Mouse (Mus musculus): ENCODE results near the gene Hhatl. TPM values are rescaled to one million over a fixed set of nuclear protein-coding genes. Genes with fewer than 3 reads are reported as not detected.

Gene Hhatl
- total RNA-seq (2012; rRNA removed): 0.09 TPM in 1 of 2 replicates, not detected in the other

DNA sequence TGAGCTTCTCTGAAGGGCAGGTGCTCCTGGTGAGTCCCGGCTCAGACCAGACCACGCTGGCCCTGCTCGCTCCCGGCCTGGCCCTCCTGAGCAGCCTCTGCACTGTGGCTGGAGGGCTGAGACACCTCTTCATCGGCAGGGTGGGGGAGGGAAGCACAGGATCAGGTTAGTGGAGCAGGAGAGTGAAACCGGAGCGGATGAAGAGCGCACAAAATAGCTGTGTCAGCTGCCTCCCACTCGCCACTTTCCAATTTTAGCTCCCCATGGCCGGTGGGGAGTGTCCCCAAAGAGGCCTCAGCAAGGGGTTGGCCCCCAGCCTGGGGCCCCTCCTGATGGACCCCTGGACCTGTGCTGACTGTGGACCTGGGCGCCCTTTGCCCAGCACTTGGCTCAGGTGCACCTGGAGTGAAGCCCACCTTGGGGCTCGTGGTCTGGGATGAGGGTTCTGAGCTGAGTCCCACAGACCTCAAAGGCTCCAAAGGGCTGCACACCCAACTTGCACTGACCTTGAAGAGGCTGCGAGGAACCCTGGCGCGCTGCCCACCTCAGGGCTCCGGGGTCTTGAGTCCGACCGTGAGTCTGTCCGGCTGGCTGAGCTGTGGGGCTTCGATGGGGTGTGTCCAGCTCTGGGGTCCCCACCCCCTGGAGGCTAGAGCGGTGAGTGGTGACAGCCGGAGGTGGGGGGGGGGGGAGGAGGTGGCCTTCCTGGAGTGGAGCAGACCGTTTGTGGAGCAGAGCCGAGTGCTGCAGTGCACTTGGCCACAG is at the start of gene Hhatl:
Gene Hhatl (minus strand): TSS at position 751 of the 765 bp plus-strand sequence.
- TF ChIP-seq ZC3H11A (IDR thresholded peaks at IDR 0.05; ENCODE audit: borderline replicate concordance, low read depth, low read length) (no peak), CHD2 (IDR thresholded peaks at IDR 0.05; ENCODE audit: low read depth, low read length) (no peak), MAFK (IDR thresholded peaks at IDR 0.05; ENCODE audit: insufficient read depth, low read depth, low read length) (no peak), HCFC1 (IDR thresholded peaks at IDR 0.05; ENCODE audit: borderline replicate concordance, insufficient read depth, low read length) (no peak), ZNF384 (IDR thresholded peaks at IDR 0.05; ENCODE audit: low read depth, low read length) (no peak)
- no peak within 1 kb of the TSS for H3K4me3 ChIP-seq (ENCODE audit: insufficient read depth in 1 of 2, low read depth in 1 of 2, low read length in 2 of 2, poor library complexity in 1 of 2, severe bottlenecking in 1 of 2)
- H3K9ac ChIP-seq (ENCODE audit: insufficient read depth, low read depth, low read length, poor library complexity, severe bottlenecking): no peak within 1 kb of the TSS
- no peak within 1 kb of the TSS for H3K27ac ChIP-seq (ENCODE audit: insufficient read depth, low read depth, low read length, poor library complexity, severe bottlenecking)
- no peaks in the 10 kb centered on the region for H3K9me3 ChIP-seq (ENCODE audit: control insufficient read depth, insufficient read depth, low read depth, low read length)
- DNase-seq (ENCODE audit: low read depth, low spot score): no peak
- no peaks in the 10 kb centered on the region for H3K4me1 ChIP-seq (ENCODE audit: control insufficient read depth in 2 of 2, insufficient read depth in 2 of 2, low read length in 2 of 2, poor library complexity in 1 of 2)
- in situ Hi-C loops (cut with MboI; ENCODE audit: low sequenced_read_pairs in 2 of 2, unreplicated experiment in 2 of 2): no loop called here
- H3K36me3 ChIP-seq (ENCODE audit: control insufficient read depth, insufficient read depth, low read length, poor library complexity, severe bottlenecking): no peaks in the 10 kb centered on the region

- Histone ChIP-seq H3K9me3 (ENCODE audit: control insufficient read depth, insufficient read depth, low read depth, low read length) (no peaks in the 10 kb centered on the region), H3K4me1 (ENCODE audit: control insufficient read depth in 2 of 2, insufficient read depth in 2 of 2, low read length in 2 of 2, poor library complexity in 1 of 2) (peaks cover 0 to 4% of the 10 kb centered on the region in 2 experiments; a peak in 1 of 4 replicates), H3K36me3 (ENCODE audit: control insufficient read depth, insufficient read depth, low read length, poor library complexity, severe bottlenecking) (no peaks in the 10 kb centered on the region), H3K27ac (ENCODE audit: insufficient read depth, low read depth, low read length, poor library complexity, severe bottlenecking) (no peak overlapping the region), H3K4me3 (ENCODE audit: insufficient read depth in 1 of 2, low read depth in 1 of 2, low read length in 2 of 2, poor library complexity in 1 of 2, severe bottlenecking in 1 of 2) (peak overlapping the region; percentile 19 to 65; a peak in 1 of 4 replicates), H3K9ac (ENCODE audit: insufficient read depth, low read depth, low read length, poor library complexity, severe bottlenecking) (no peak overlapping the region)
- no peak for DNase-seq (ENCODE audit: low read depth, low spot score)
- in situ Hi-C loops (cut with MboI; ENCODE audit: low sequenced_read_pairs in 2 of 2, unreplicated experiment in 2 of 2): no loop called here
- no peak for TF ChIP-seq ZNF384 (IDR thresholded peaks at IDR 0.05; ENCODE audit: low read depth, low read length)
These were observed 47.3 kb upstream of the Hhatl start for GRCm38 (mm10) chr9:121839622-121839965.

- Histone ChIP-seq H3K4me1 (ENCODE audit: control insufficient read depth in 2 of 2, insufficient read depth in 2 of 2, low read length in 2 of 2, poor library complexity in 1 of 2) (peaks cover 0 to 4% of the 10 kb centered on the region in 2 experiments; a peak in 1 of 4 replicates), H3K4me3 (ENCODE audit: insufficient read depth in 1 of 2, low read depth in 1 of 2, low read length in 2 of 2, poor library complexity in 1 of 2, severe bottlenecking in 1 of 2) (peak within 1 kb of the TSS; percentile 64 to 65), H3K9me3 (ENCODE audit: control insufficient read depth, insufficient read depth, low read depth, low read length) (no peaks in the 10 kb centered on the region), H3K36me3 (ENCODE audit: control insufficient read depth, insufficient read depth, low read length, poor library complexity, severe bottlenecking) (no peaks in the 10 kb centered on the region), H3K9ac (ENCODE audit: insufficient read depth, low read depth, low read length, poor library complexity, severe bottlenecking) (peak within 1 kb of the TSS; percentile 67), H3K27ac (ENCODE audit: insufficient read depth, low read depth, low read length, poor library complexity, severe bottlenecking) (no peak within 1 kb of the TSS)
- in situ Hi-C loops (cut with MboI; ENCODE audit: low sequenced_read_pairs in 2 of 2, unreplicated experiment in 2 of 2): no loop called here
- TF ChIP-seq ZC3H11A (IDR thresholded peaks at IDR 0.05; ENCODE audit: borderline replicate concordance, low read depth, low read length): no peak
- TF ChIP-seq ZNF384 (IDR thresholded peaks at IDR 0.05; ENCODE audit: low read depth, low read length): no peak
- no peak for TF ChIP-seq CHD2 (IDR thresholded peaks at IDR 0.05; ENCODE audit: low read depth, low read length)
- no peak for TF ChIP-seq MAFK (IDR thresholded peaks at IDR 0.05; ENCODE audit: insufficient read depth, low read depth, low read length)
- no peak for TF ChIP-seq HCFC1 (IDR thresholded peaks at IDR 0.05; ENCODE audit: borderline replicate concordance, insufficient read depth, low read length)
- DNase-seq (ENCODE audit: low read depth, low spot score): peak; percentile 73
These were observed 46.7 kb upstream of the Hhatl start, which contains the start of gene Ccdc13 for GRCm38 (mm10) chr9:121838829-121839621. Gene Ccdc13, minus strand, starts transcription at chr9:121839461.

DNA sequence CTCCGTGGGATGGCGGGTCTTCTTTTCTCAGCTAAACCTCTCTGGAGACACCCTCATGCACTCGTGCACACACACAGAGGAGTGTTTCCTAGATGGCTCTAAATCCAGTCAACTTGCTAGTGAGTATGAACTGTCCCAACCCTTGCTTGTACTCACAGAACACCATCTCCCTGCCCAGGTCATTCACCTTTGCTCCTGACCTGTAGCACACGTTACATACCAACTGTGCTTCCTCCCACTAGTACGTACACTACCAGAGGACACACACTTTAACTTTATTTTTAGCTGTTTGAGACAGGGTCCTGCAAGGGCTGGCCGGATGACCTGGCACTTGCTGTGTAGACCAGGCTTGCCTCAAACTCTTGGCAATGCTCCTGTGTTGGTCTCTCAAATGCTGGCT is 45.7 kb upstream of the Hhatl start:
- Histone ChIP-seq H3K4me3 (ENCODE audit: insufficient read depth in 1 of 2, low read depth in 1 of 2, low read length in 2 of 2, poor library complexity in 1 of 2, severe bottlenecking in 1 of 2) (no peak overlapping the region), H3K27ac (ENCODE audit: insufficient read depth, low read depth, low read length, poor library complexity, severe bottlenecking) (no peak overlapping the region), H3K4me1 (ENCODE audit: control insufficient read depth in 2 of 2, insufficient read depth in 2 of 2, low read length in 2 of 2, poor library complexity in 1 of 2) (peaks cover 0 to 4% of the 10 kb centered on the region in 2 experiments; a peak in 1 of 4 replicates), H3K36me3 (ENCODE audit: control insufficient read depth, insufficient read depth, low read length, poor library complexity, severe bottlenecking) (no peaks in the 10 kb centered on the region), H3K9me3 (ENCODE audit: control insufficient read depth, insufficient read depth, low read depth, low read length) (no peaks in the 10 kb centered on the region), H3K9ac (ENCODE audit: insufficient read depth, low read depth, low read length, poor library complexity, severe bottlenecking) (no peak overlapping the region)
- in situ Hi-C loops (cut with MboI; ENCODE audit: low sequenced_read_pairs in 2 of 2, unreplicated experiment in 2 of 2): no loop called here
- TF ChIP-seq MAFK (IDR thresholded peaks at IDR 0.05; ENCODE audit: insufficient read depth, low read depth, low read length): no peak
- no peak for TF ChIP-seq ZC3H11A (IDR thresholded peaks at IDR 0.05; ENCODE audit: borderline replicate concordance, low read depth, low read length)
- TF ChIP-seq CHD2 (IDR thresholded peaks at IDR 0.05; ENCODE audit: low read depth, low read length): no peak
- no peak for TF ChIP-seq HCFC1 (IDR thresholded peaks at IDR 0.05; ENCODE audit: borderline replicate concordance, insufficient read depth, low read length)
- TF ChIP-seq ZNF384 (IDR thresholded peaks at IDR 0.05; ENCODE audit: low read depth, low read length): no peak
- DNase-seq (ENCODE audit: low read depth, low spot score): no peak
